Comparison of ENCODE assay signal across 8 mouse cellular contexts in genomic region chr10:80433513-80434232, GRCm38 (mm10). TPM values are rescaled to one million over a fixed set of nuclear protein-coding genes. Genes with fewer than 3 reads are reported as not detected.
DNase-seq lines count a peak whose midpoint lies in the region; ATAC-seq and TF ChIP-seq lines count a peak whose summit lies in the region.

Gene Tcf3 (minus strand): TSS chr10:80433647.

- peak within 1 kb of the TSS; percentile 98 for H3K9ac ChIP-seq in hindbrain, postnatal 0 days (replicated peaks; ENCODE audit: low read length)

- under 1% methylated on average over 59 of the region's 61 CpGs for WGBS in hindbrain, postnatal 0 days

- H3K27me3 ChIP-seq in hindbrain, postnatal 0 days (ENCODE audit: insufficient read depth, low read length), result no peaks in the 10 kb centered on the region

- DNase-seq in ZHBTc4 (ENCODE audit: low read depth, low spot score), result peak; percentile 99
- peak; percentile 96 for DNase-seq in gastrocnemius, adult 2 months
- peak; percentile 99 for DNase-seq in hindbrain, postnatal 0 days (ENCODE audit: low spot score)
- peak; percentile 91 to 93 for DNase-seq in left cerebral cortex, adult 2 months (ENCODE audit: extremely low spot score in 1 of 2, low spot score in 2 of 2)
- peak; percentile 96 to 97 for DNase-seq in right cerebral cortex, adult 2 months (ENCODE audit: low spot score in 2 of 2)
- DNase-seq in urinary bladder, postnatal 14 days (ENCODE audit: low spot score), result peak; percentile 95

- peak within 1 kb of the TSS; percentile 72 for H3K4me2 ChIP-seq in hindbrain, postnatal 0 days (ENCODE audit: low read depth, low read length)

- H3K36me3 ChIP-seq in hindbrain, postnatal 0 days (ENCODE audit: insufficient read depth, low read length), result 0 out of 2 replicates have a peak, but pooled peaks cover 16% of the 10 kb centered on the region

- peaks cover 11% of the 10 kb centered on the region; the same call in 1 of the 2 replicates for H3K4me1 ChIP-seq in hindbrain, postnatal 0 days (ENCODE audit: insufficient read depth, low read length)

- H3K9me3 ChIP-seq in hindbrain, postnatal 0 days (ENCODE audit: low read length), result no peaks in the 10 kb centered on the region

- intact Hi-C loops in gastrocnemius, adult 2 months (cut with DNase I), result loop anchor here (2.0 to 10.0 kb wide), 2 partner anchors 27 to 831 kb away; partner anchors contain the start of genes Apba3, Mrpl54 and Uqcr11
- intact Hi-C loops in left cerebral cortex, adult 2 months (cut with DNase I), result loop anchor here (1.0 kb wide), 1 partner anchor 27 kb away; the partner anchor contains the start of gene Uqcr11

- TF ChIP-seq CTCF in gastrocnemius, adult 2 months (IDR thresholded peaks at IDR 0.05), result no peak
- no peak; the same call in 1 of the 2 replicates for TF ChIP-seq CTCF in hindbrain, postnatal 0 days (IDR thresholded peaks at IDR 0.05; ENCODE audit: low read depth)
- TF ChIP-seq CTCF in left cerebral cortex, adult 2 months (IDR thresholded peaks at IDR 0.05), result no peak; the same call in none of the 2 replicates

- peak within 1 kb of the TSS; percentile 86 for H3K4me3 ChIP-seq in gastrocnemius, adult 2 months
- H3K4me3 ChIP-seq in hindbrain, postnatal 0 days (ENCODE audit: low read length), result peak within 1 kb of the TSS; percentile 96
- peak within 1 kb of the TSS; percentile 99 for H3K4me3 ChIP-seq in left cerebral cortex, adult 2 months

- peak within 1 kb of the TSS; percentile 100 for H3K27ac ChIP-seq in gastrocnemius, adult 2 months
- H3K27ac ChIP-seq in hindbrain, postnatal 0 days, result peak within 1 kb of the TSS; percentile 96
- H3K27ac ChIP-seq in left cerebral cortex, adult 2 months, result peak within 1 kb of the TSS; percentile 100

- ATAC-seq in common myeloid progenitor, adult 5-6 weeks (replicated peaks; ENCODE audit: low read depth, poor library complexity, severe bottlenecking), result peak; percentile 91
- peak; percentile 96 for ATAC-seq in hindbrain, postnatal 0 days
- ATAC-seq in megakaryocyte, adult 5-6 weeks (ENCODE audit: poor library complexity, severe bottlenecking), result peak; percentile 93

RNA-seq across cellular contexts. Expression of gene Tcf3, which starts in this region (rescaled TPM):
- total RNA-seq in common myeloid progenitor, adult 5-6 weeks (2017), result 67.2 and 80.0 TPM in 2 replicates
- total RNA-seq in gastrocnemius, adult 2 months (2021), result 10 to 100 TPM; 11.1 to 12.0 TPM
- total RNA-seq in hindbrain, postnatal 0 days (2014; rRNA removed), result 132 TPM in 2 replicates
- polyA plus RNA-seq in hindbrain, postnatal 0 days (2015; fragmentation: Nextera tagmentation; extraction: Ambion mirVana), result 36.2 and 36.4 TPM in 2 replicates
- 10 to 100 TPM; 28.9 to 30.1 TPM for total RNA-seq in left cerebral cortex, adult 2 months (2021)
- total RNA-seq in megakaryocyte, adult 5-6 weeks (2015), result 17.2 and 20.3 TPM in 2 replicates
- total RNA-seq in megakaryocyte, adult 5-6 weeks (2017), result 22.4 and 24.2 TPM in 2 replicates

Comparison
In these comparisons a context has a peak if more than half of its experiments do, and no peak if none do; other contexts are left out.
1. Peak in every context shown above with its lines: DNase-seq, ATAC-seq, H3K4me3 ChIP-seq and H3K27ac ChIP-seq.